Mouse (Mus musculus) embryonic facial prominence, embryonic 12.5 days (tissue): ENCODE measurements at regions not wholly inside any gene's neighbourhood (a gene's known extent, or its start where the extent isn't known, plus 50 kb on each side); places are given as distances from the start of the nearest gene placed in this dataset. TPM values are rescaled to one million over a fixed set of nuclear protein-coding genes. Genes with fewer than 3 reads are reported as not detected.

ENCODE experiments used
- ATAC-seq: fragments of 200-750 bp; cut with Nextera tagmentation; 2 replicates; pipeline ENCODE4 v1.8.0; 2017; ENCODE audit not compliant: insufficient number of reproducible peaks, insufficient read depth, low FRiP score, low TSS enrichment
- H3K27ac ChIP-seq: fragments of 300-500 bp; sonication (generic); 2 replicates; pipeline ENCODE4 v1.5.1; 2016; ENCODE audit warnings: mild to moderate bottlenecking
- H3K27me3 ChIP-seq: fragments of 300-500 bp; sonication (generic); 2 replicates; pipeline ENCODE4 v1.6.1; 2016; ENCODE audit warnings: mild to moderate bottlenecking, moderate library complexity
- H3K36me3 ChIP-seq: fragments of 300-500 bp; sonication (generic); 2 replicates; pipeline ENCODE4 v1.6.1; 2016; ENCODE audit warnings: mild to moderate bottlenecking
- H3K4me1 ChIP-seq: fragments of 300-500 bp; sonication (generic); 2 replicates; pipeline ENCODE4 v1.6.1; 2016
- H3K4me2 ChIP-seq: fragments of 300-500 bp; sonication (generic); replicated peaks from 2 replicates; pipeline ENCODE4 v1.6.1; 2016; ENCODE audit warnings: mild to moderate bottlenecking, moderate library complexity
- H3K4me3 ChIP-seq: fragments of 300-500 bp; sonication (generic); 2 replicates; pipeline ENCODE4 v1.5.1; 2016; ENCODE audit warnings: mild to moderate bottlenecking
- H3K9ac ChIP-seq: fragments of 300-500 bp; sonication (generic); 2 replicates; pipeline ENCODE4 v1.6.1; 2016; ENCODE audit warnings: mild to moderate bottlenecking, moderate library complexity
- H3K9me3 ChIP-seq: fragments of 300-500 bp; sonication (generic); 2 replicates; pipeline ENCODE4 v1.6.1; 2016; ENCODE audit warnings: mild to moderate bottlenecking, moderate library complexity
- WGBS: fragments of 180-500 bp; shearing (Covaris S2); methylation state at CpG from one replicate; pipeline ENCODE4 v1.1.7; 2016; 5-methylcytosine and 5-hydroxymethylcytosine counted together
- microRNA-seq: library from miRNA; unstranded; fragments of <30 nt; microRNA quantifications from one replicate; pipeline ENCODE4, GENCODE M21; 2017

GRCm38 (mm10) chr3:134146373-134147224 is 89.7 kb upstream of the Cxxc4 start:
- Histone ChIP-seq H3K4me1 (peaks cover 6% of the 10 kb centered on the region; the same call in 1 of the 2 replicates), H3K27me3 (no peaks in the 10 kb centered on the region), H3K9me3 (no peaks in the 10 kb centered on the region), H3K4me3 (peak overlapping the region; percentile 31), H3K4me2 (peak overlapping the region; percentile 48), H3K9ac (no peak overlapping the region), H3K36me3 (no peaks in the 10 kb centered on the region), H3K27ac (no peak overlapping the region)
- ATAC-seq: peak; percentile 88
- 18% methylated on average over 14 of the region's 14 CpGs for WGBS

- H3K27me3 ChIP-seq: no peaks in the 10 kb centered on the region
- WGBS: 85% methylated on average over 5 of the region's 5 CpGs
- no peak overlapping the region for H3K9ac ChIP-seq
- H3K4me2 ChIP-seq: no peak overlapping the region
- H3K4me3 ChIP-seq: no peak overlapping the region
- H3K4me1 ChIP-seq: no peaks in the 10 kb centered on the region
- H3K9me3 ChIP-seq: no peaks in the 10 kb centered on the region; the same call in 1 of the 2 replicates
- no peak overlapping the region for H3K27ac ChIP-seq
- no peaks in the 10 kb centered on the region for H3K36me3 ChIP-seq
- no peak for ATAC-seq
Measured at GRCm38 (mm10) chr3:134162288-134162687, 74.0 kb upstream of the Cxxc4 start.

GRCm38 (mm10) chr3:134169922-134170321 is 66.4 kb upstream of the Cxxc4 start:
- WGBS: 29% methylated on average over 1 of the region's 1 CpGs
- Histone ChIP-seq H3K4me3 (no peak overlapping the region), H3K27me3 (no peaks in the 10 kb centered on the region), H3K4me1 (peaks cover 4% of the 10 kb centered on the region; the same call in 1 of the 2 replicates), H3K4me2 (no peak overlapping the region), H3K9ac (no peak overlapping the region), H3K27ac (no peak overlapping the region), H3K36me3 (no peaks in the 10 kb centered on the region), H3K9me3 (no peaks in the 10 kb centered on the region; the same call in 1 of the 2 replicates)
- ATAC-seq: no peak

- H3K36me3 ChIP-seq: no peaks in the 10 kb centered on the region
- H3K9ac ChIP-seq: no peak overlapping the region
- H3K9me3 ChIP-seq: no peaks in the 10 kb centered on the region
- no peak overlapping the region for H3K4me2 ChIP-seq
- WGBS: 27% methylated on average over 3 of the region's 3 CpGs
- no peak overlapping the region for H3K27ac ChIP-seq
- H3K4me3 ChIP-seq: no peak overlapping the region
- ATAC-seq: no peak
- H3K4me1 ChIP-seq: peaks cover 4% of the 10 kb centered on the region; the same call in 1 of the 2 replicates
- no peaks in the 10 kb centered on the region for H3K27me3 ChIP-seq
Measured at GRCm38 (mm10) chr3:134172357-134172756, 63.9 kb upstream of the Cxxc4 start.

GRCm38 (mm10) chr3:134178491-134179054 is 57.7 kb upstream of the Cxxc4 start:
- H3K4me1 ChIP-seq: peaks cover 3% of the 10 kb centered on the region; the same call in 1 of the 2 replicates
- 0 out of 2 replicates have a peak, but pooled peaks have one; percentile 52 for ATAC-seq
- H3K36me3 ChIP-seq: no peaks in the 10 kb centered on the region
- H3K27ac ChIP-seq: no peak overlapping the region
- H3K27me3 ChIP-seq: no peaks in the 10 kb centered on the region
- H3K4me3 ChIP-seq: no peak overlapping the region
- no peaks in the 10 kb centered on the region for H3K9me3 ChIP-seq
- no peak overlapping the region for H3K9ac ChIP-seq
- 52% methylated on average over 7 of the region's 7 CpGs for WGBS
- H3K4me2 ChIP-seq: no peak overlapping the region

- Histone ChIP-seq H3K27ac (no peak overlapping the region), H3K27me3 (no peaks in the 10 kb centered on the region), H3K9ac (no peak overlapping the region), H3K4me2 (no peak overlapping the region), H3K4me3 (no peak overlapping the region), H3K4me1 (0 out of 2 replicates have a peak, but pooled peaks cover 6% of the 10 kb centered on the region), H3K36me3 (no peaks in the 10 kb centered on the region), H3K9me3 (no peaks in the 10 kb centered on the region)
- 41% methylated on average over 4 of the region's 4 CpGs for WGBS
- peak; percentile 67; the same call in 1 of the 2 replicates for ATAC-seq
Measured at GRCm38 (mm10) chr3:134184042-134184441, 52.2 kb upstream of the Cxxc4 start.

Small RNAs in the stretch of these regions (microRNA-seq; reads per million reads assigned to microRNA genes)
- gene Gm44361: not detected
